Mouse (Mus musculus) midbrain, embryonic 14.5 days (tissue): ENCODE data around the gene Ddx31. TPM values are rescaled to one million over a fixed set of nuclear protein-coding genes. Genes with fewer than 3 reads are reported as not detected.
A peak's percentile ranks its signal among the peaks of the same experiment; 100 is the strongest.

Experiments used
- ATAC-seq: fragments of 200-750 bp; cut with Nextera tagmentation; 2 replicates; pipeline ENCODE4 v1.8.0; 2017; ENCODE audit warnings: moderate number of reproducible peaks, moderate library complexity; ENCODE audit not compliant: low FRiP score, low TSS enrichment
- DNase-seq: peaks from one replicate; pipeline ENCODE4 v3.0.0-alpha.2; 2015
- H3K27ac ChIP-seq: fragments of 300-500 bp; sonication (generic); replicated peaks from 2 replicates; pipeline ENCODE4 v1.5.1; 2014; ENCODE audit warnings: mild to moderate bottlenecking, low read depth, low read length, moderate library complexity
- H3K27me3 ChIP-seq: fragments of 300-500 bp; sonication (generic); 2 replicates; pipeline ENCODE4 v1.6.1; 2014; ENCODE audit warnings: low read length, control low read depth, mixed read lengths; ENCODE audit not compliant: control insufficient read depth, insufficient read depth
- H3K36me3 ChIP-seq: fragments of 300-500 bp; sonication (generic); 2 replicates; pipeline ENCODE4 v1.6.1; 2014; ENCODE audit warnings: low read length, control low read depth; ENCODE audit not compliant: control insufficient read depth, insufficient read depth
- H3K4me1 ChIP-seq: fragments of 300-500 bp; sonication (generic); 2 replicates; pipeline ENCODE4 v1.6.1; 2014; ENCODE audit warnings: mild to moderate bottlenecking, antibody characterized with exemption, low read length, control low read depth; ENCODE audit not compliant: control insufficient read depth, insufficient read depth
- H3K4me2 ChIP-seq: fragments of 300-500 bp; sonication (generic); 2 replicates; pipeline ENCODE4 v1.6.1; 2014; ENCODE audit warnings: mild to moderate bottlenecking, low read length, moderate library complexity
- H3K4me3 ChIP-seq: fragments of 300-500 bp; sonication (generic); replicated peaks from 2 replicates; pipeline ENCODE4 v1.5.1; 2014; ENCODE audit warnings: low read depth, low read length
- H3K9ac ChIP-seq: fragments of 300-500 bp; sonication (generic); replicated peaks from 2 replicates; pipeline ENCODE4 v1.6.1; 2014; ENCODE audit warnings: mild to moderate bottlenecking, low read length, moderate library complexity
- H3K9me3 ChIP-seq: fragments of 300-500 bp; sonication (generic); 2 replicates; pipeline ENCODE4 v1.6.1; 2016; ENCODE audit warnings: low read length, control low read depth, mixed read lengths; ENCODE audit not compliant: control insufficient read depth
- whole genome bisulfite sequencing: fragments of 180-500 bp; shearing (Covaris S2); extraction: QIAGEN DNeasy Blood & Tissue Kit; methylation state at CpG from one replicate; pipeline ENCODE4 v1.1.7; 2014; 5-methylcytosine and 5-hydroxymethylcytosine counted together
- polyA plus RNA-seq: library from polyadenylated mRNA; unstranded; fragments of >200 nt; fragmentation: Nextera tagmentation; extraction: Ambion mirVana; gene quantifications from 2 replicates; pipeline ENCODE4 v1.2.1, GENCODE M21; 2014

Ddx31 gene
- polyA plus RNA-seq, 1 experiment from 2014 or later, result 14.4 TPM

DNA sequence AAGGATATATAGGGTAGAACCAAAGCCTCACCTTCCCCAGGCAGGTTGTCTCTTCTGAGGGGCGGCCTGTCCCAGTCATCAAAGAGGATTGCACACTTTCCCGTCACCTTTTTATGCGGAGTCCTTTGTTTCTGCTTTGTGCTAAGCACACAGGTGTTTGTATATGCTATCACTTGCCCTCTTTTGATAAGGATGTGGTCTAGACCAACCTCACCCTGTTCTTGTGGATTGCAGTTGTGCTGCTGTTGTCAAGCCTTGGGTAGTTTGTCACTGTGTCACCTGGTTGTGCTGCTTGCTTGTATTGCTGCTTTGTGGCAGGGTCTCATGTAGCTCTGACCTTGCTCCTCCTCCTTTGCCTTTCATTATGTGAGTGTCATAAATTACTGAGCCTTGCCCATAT, 12.4 kb downstream of the Ddx31 start:
- ATAC-seq, result no peak
- H3K27me3 ChIP-seq, result no peaks in the 10 kb centered on the region
- H3K27ac ChIP-seq, result no peak overlapping the region
- no peaks in the 10 kb centered on the region for H3K4me1 ChIP-seq
- no peak overlapping the region for H3K9ac ChIP-seq
- H3K36me3 ChIP-seq, result peaks cover 64% of the 10 kb centered on the region
- WGBS, result 97% methylated on average over 3 of the region's 3 CpGs
- no peaks in the 10 kb centered on the region for H3K9me3 ChIP-seq
- no peak for DNase-seq
- H3K4me3 ChIP-seq, result no peak overlapping the region
- H3K4me2 ChIP-seq, result no peak overlapping the region

DNA sequence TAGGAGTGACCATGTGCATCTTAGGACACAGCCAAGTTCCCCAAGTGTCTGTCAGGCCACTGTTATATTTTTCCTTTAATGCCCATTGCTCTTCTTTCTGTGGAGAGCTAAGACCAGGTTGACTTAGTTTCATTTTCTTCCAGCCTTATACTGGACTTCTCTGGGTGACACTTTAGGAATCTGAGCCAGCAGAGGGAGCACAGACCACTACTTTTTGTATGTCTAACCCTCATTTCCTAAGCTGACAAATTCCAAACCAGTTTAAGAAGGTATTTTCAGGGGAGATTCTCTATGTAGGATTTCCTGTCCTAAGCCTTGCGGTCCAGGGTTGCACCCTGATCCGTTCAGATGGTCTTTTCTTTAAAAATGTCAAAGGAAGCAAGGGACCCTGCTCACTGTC, 15.6 kb downstream of the Ddx31 start:
- Histone ChIP-seq H3K36me3 (peaks cover 62% of the 10 kb centered on the region), H3K4me1 (no peaks in the 10 kb centered on the region), H3K27ac (no peak overlapping the region), H3K27me3 (no peaks in the 10 kb centered on the region), H3K4me2 (no peak overlapping the region), H3K4me3 (no peak overlapping the region), H3K9ac (no peak overlapping the region), H3K9me3 (no peaks in the 10 kb centered on the region)
- WGBS, result 94% methylated on average over 2 of the region's 2 CpGs
- DNase-seq (peak; percentile 53), ATAC-seq (no peak)

DNA sequence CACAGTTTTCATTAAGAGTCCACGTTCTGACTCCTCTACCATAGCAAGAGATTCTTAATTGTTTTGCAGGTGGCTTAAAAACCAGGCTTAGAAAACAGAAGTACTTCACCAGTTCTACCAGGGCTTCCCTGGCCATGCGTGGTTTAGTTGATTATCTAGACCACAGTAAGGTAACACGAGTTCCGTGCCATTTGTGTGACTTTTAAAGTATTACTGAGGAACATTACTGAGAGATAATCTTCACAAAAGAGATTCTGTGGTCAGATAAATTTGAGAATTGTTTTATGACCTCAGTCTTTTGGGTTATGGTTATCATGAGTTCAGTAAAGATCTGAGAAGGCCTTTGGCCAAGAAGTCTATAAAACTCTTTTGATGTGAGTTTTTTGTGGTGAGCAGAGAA, 19.1 kb downstream of the Ddx31 start:
- ATAC-seq (no peak), DNase-seq (no peak)
- Histone ChIP-seq H3K36me3 (peaks cover 83% of the 10 kb centered on the region), H3K9ac (no peak overlapping the region), H3K27ac (no peak overlapping the region), H3K4me2 (no peak overlapping the region), H3K4me3 (no peak overlapping the region), H3K27me3 (no peaks in the 10 kb centered on the region), H3K4me1 (no peaks in the 10 kb centered on the region), H3K9me3 (no peaks in the 10 kb centered on the region)
- WGBS, result 97% methylated on average over 4 of the region's 4 CpGs

DNA sequence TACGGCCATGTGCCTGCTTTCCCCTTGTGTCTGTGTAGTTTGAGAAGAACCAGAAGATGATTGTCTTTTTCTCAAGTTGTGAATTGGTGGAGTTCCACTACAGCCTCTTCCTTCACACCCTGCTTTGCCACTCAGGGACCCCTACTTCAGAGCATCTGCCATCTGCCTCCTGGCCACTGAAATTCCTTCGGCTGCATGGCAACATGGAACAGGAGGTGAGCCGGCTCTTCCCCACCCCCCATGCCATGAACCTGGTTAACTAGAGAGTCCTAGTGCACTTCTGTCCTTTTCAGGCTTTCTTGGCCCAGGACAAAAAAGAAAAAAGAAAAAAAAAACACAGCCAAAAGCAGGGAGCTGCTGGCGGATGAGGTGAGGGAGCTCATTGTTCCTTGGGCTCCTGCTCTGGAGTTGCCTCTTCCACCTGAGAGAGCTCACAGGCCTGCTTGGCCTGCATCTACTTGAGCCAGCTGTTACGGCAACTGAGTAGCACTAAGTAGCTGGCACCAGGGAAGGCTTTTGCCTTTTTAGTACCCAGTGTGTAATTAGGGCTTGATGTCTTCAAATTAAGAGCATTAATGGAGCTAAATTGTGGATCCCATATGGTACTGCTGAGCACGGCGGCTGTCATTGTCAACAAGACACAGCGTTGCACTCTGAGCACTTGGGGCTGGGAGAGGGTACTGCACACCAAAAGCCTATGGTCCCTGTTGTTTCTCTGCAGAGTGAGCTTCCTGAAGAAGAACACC, 20.6 kb downstream of the Ddx31 start:
- 89% methylated on average over 8 of the region's 8 CpGs for WGBS
- Histone ChIP-seq H3K27ac (no peak overlapping the region), H3K27me3 (no peaks in the 10 kb centered on the region), H3K9me3 (no peaks in the 10 kb centered on the region), H3K4me3 (no peak overlapping the region), H3K9ac (no peak overlapping the region), H3K4me2 (no peak overlapping the region), H3K4me1 (no peaks in the 10 kb centered on the region), H3K36me3 (peaks cover 90% of the 10 kb centered on the region)
- ATAC-seq (no peak), DNase-seq (no peak)

DNA sequence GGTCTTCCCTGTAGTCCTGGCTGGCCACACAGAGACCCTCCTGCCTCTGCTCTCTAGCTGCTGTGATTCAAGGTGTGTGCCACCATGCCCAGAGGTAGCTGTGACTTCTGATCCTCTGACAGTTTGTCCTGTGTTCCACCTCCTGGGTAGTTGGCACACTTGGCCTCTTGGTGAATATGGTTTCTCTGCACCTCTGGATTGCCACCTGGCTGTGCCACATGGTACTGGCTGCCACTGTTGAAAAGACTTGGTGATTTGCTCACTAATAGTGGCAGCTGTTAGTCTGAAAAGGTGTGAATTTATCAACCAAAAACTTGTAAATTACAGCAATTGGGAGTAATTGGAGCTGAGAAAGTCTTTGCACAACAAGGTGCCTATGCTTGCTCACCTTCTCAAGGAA, 23.7 kb downstream of the Ddx31 start:
- peaks cover 83% of the 10 kb centered on the region for H3K36me3 ChIP-seq
- H3K27me3 ChIP-seq, result no peaks in the 10 kb centered on the region
- no peak overlapping the region for H3K27ac ChIP-seq
- ATAC-seq (no peak), DNase-seq (no peak)
- no peaks in the 10 kb centered on the region for H3K9me3 ChIP-seq
- H3K4me1 ChIP-seq, result no peaks in the 10 kb centered on the region
- no peak overlapping the region for H3K9ac ChIP-seq
- H3K4me3 ChIP-seq, result no peak overlapping the region
- no peak overlapping the region for H3K4me2 ChIP-seq

DNA sequence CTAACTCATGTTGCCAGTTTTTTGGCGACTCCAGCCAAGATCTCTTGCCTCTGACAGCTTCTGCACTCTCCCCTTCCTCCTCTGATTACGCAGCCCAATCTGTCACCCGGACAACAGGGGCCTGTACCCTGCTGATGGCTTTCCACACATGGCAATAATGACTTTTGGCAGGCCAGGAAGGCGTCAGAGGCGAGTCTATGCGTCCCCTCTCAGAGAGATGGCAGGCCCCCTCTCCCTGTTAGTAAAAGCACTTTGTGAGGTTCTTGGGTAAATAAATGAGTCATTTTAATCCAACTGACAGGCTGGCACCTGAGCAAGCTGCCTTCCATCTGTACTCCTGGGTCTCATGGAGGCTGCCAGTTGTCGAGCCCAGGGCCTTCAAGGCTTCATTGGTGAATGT, 27.3 kb downstream of the Ddx31 start:
- Histone ChIP-seq H3K36me3 (peaks cover 50% of the 10 kb centered on the region), H3K9me3 (no peaks in the 10 kb centered on the region), H3K27me3 (no peaks in the 10 kb centered on the region), H3K4me2 (no peak overlapping the region), H3K4me1 (no peaks in the 10 kb centered on the region), H3K4me3 (no peak overlapping the region), H3K9ac (no peak overlapping the region), H3K27ac (no peak overlapping the region)
- peak; percentile 23 for DNase-seq
- 71% methylated on average over 7 of the region's 7 CpGs for WGBS
- ATAC-seq, result no peak

DNA sequence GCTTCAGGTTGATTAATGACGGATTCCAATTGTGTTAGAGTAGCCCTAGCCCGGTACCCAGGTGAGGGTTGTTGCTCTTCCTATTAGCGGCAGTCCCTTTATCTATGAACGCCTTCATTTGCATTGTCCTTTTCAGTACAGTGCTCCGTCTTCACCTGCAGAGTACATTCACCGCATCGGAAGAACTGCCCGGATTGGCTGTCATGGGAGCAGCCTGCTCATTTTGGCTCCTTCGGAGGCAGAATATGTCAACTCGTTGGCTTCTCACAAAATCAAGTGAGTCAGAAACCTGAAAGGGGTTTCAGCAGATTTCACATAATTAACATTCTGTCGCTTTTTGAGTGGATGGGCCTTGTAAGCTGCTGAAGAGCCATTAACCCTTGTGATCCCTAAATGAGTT, 35.3 kb downstream of the Ddx31 start:
- ATAC-seq (no peak), DNase-seq (no peak)
- H3K4me3 ChIP-seq, result no peak overlapping the region
- no peak overlapping the region for H3K4me2 ChIP-seq
- 87% methylated on average over 11 of the region's 11 CpGs for WGBS
- no peaks in the 10 kb centered on the region for H3K27me3 ChIP-seq
- no peaks in the 10 kb centered on the region for H3K9me3 ChIP-seq
- peaks cover 50% of the 10 kb centered on the region for H3K36me3 ChIP-seq
- no peak overlapping the region for H3K27ac ChIP-seq
- no peaks in the 10 kb centered on the region for H3K4me1 ChIP-seq
- H3K9ac ChIP-seq, result no peak overlapping the region

DNA sequence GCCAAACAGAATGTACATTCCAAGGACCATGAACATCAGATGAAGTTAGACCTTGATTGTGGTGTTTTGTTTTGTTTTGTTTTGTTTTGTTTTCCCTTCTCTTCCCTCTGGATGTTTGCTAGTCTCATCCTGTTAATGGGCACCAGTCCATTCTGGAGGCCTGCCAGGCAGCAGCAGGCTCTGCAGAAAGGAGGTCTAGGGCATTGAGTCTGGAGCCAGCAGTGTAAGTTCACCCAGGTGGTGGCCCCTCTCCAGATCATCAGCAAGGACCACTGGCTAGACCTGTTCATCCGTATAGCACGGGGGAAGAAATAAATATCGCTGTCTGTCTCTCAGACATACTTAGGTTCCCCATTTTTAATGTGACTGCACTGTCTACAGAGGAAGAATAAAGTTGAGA, 41.1 kb downstream of the Ddx31 start:
- peaks cover 14% of the 10 kb centered on the region for H3K4me1 ChIP-seq
- H3K27me3 ChIP-seq, result no peaks in the 10 kb centered on the region
- no peak overlapping the region for H3K4me2 ChIP-seq
- no peak overlapping the region for H3K9ac ChIP-seq
- no peak overlapping the region for H3K27ac ChIP-seq
- no peak overlapping the region for H3K4me3 ChIP-seq
- DNase-seq (no peak), ATAC-seq (no peak)
- WGBS, result 92% methylated on average over 3 of the region's 3 CpGs
- H3K36me3 ChIP-seq, result peaks cover 50% of the 10 kb centered on the region
- no peaks in the 10 kb centered on the region for H3K9me3 ChIP-seq

DNA sequence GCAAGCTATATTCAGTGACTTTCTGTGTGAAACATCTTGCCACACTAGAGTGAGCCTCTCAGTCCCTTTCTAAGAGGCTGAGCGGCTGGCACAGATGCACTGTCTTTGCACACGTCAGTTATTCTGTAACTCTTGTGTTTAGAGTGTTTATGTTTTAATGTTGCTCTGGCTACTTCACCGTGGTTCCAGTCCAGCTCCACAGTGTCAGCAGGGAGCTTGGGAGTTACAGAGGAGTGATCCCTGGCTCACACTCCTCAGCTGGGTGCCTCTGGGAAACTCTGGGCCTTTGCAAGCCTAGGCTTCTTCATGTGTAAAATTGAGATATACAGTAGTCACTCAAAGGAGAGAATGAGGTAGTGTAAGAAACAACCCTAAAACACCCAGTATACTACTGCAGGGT, 41.8 kb downstream of the Ddx31 start:
- Histone ChIP-seq H3K4me3 (no peak overlapping the region), H3K9me3 (no peaks in the 10 kb centered on the region), H3K4me2 (no peak overlapping the region), H3K27ac (no peak overlapping the region), H3K36me3 (peaks cover 45% of the 10 kb centered on the region), H3K27me3 (no peaks in the 10 kb centered on the region), H3K4me1 (peaks cover 17% of the 10 kb centered on the region), H3K9ac (no peak overlapping the region)
- ATAC-seq (no peak), DNase-seq (no peak)
- 86% methylated on average over 3 of the region's 3 CpGs for WGBS
